Mouse (Mus musculus) liver, adult 2 months (tissue): ENCODE results near the gene Nsg2.

Experiments used
- CTCF ChIP-seq: fragments of 200-500 bp; IDR thresholded peaks from 2 replicates; pipeline ENCODE4 v1.5.1; 2011; ENCODE audit warnings: low read depth, low read length, control low read depth
- POLR2A ChIP-seq: fragments of 200-500 bp; IDR thresholded peaks from 2 replicates; pipeline ENCODE4 v1.6.1; 2011; ENCODE audit warnings: low read length, control low read depth; ENCODE audit not compliant: insufficient read depth; ENCODE audit errors: extremely low read depth

DNA sequence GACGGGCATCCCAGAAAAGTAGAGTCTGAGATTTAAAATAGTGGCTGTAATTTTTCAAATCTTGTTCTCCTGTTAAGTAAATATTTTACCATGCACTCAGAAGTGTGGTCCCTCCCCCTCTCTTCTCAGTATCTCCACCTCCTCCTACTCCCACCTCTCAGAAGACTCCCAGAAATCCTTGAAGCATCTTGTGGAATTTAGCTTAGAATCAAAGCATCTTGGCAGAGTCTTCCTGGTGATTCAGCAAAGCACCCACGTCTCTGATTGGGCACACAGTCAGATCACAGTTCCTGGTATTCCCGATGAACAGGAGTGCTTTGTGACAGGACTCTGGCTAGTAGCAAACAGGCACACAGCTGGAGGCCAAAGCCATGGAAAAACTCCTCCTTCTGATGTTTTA lies 83.2 kb downstream of the Nsg2 start:
- no peak for TF ChIP-seq CTCF
- no peak for TF ChIP-seq POLR2A
